Mouse (Mus musculus) fibroblast of lung, adult 2 months (primary cell): ENCODE results near the gene Col16a1.

Experiments
- DNase-seq: peaks from one replicate; pipeline ENCODE4 v3.0.0-alpha.2; 2011; ENCODE audit warnings: low read depth

Gene Col16a1

DNA sequence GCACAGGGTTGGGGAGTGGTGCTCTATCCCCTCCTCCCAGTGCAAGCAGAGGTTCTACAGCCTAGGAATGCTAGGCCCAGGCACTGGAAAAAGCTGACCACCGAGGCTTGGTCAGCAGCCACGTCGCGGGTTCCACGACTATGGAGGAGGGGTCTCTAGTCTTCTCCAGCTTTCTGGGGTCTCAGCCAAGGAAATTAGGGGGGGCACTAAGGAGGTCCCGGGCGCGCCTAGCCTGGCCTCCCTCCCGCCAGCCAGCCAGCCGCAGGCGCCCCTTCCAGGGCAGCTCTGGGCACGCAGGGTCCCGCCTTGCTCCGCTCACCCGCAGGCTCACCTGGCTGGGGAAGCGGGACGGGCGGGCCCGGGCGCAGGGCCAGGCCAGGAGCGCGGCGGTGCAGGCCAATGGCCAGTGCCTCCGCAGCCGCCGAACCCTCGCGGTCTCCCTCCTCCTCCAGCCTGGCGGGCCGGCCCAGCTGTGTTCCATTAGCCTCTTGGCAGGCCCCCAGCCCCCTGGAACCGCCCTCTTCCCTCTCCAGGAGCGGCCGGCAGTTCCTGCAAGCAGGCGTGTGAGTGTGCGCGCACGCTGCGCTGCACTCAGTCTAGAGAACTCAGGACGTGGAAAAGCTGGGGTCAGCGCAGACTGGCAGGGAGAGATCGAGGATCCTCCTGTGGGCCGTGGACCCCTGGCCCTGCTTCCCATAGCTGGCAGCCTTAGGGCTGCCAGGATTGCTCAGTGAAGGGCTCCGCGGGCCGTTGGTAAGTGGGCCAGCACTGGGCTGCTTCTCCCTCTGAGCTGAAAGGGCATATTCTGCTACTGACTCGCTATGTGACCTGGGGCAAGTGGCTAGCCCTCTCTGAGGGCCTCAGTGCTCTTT is at the start of gene Col16a1:
Gene Col16a1, plus strand, starts transcription at position 510 of the 872 bp plus-strand sequence.
- peak; percentile 84 for DNase-seq

DNA sequence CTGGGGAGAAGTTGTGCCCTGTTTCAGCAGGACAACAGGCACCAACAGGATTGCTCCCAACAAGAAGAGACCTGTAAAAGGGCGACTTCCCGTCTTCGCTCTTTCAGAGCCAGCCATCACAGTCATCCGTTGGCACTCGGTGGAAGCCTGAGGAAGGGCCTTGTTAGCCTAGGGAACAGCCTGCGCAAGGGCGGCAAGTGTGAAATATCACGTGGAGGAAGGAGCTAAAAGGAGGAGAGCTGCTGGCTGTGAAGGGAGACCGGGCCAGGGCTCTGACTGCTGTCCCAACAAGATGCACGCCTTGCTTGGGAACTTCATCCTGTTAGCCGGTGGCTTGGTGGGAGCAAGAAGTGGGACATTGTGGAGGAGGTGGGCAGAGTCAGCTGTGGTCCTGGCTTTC is 49.5 kb upstream of the Col16a1 start:
- no peak for DNase-seq

DNA sequence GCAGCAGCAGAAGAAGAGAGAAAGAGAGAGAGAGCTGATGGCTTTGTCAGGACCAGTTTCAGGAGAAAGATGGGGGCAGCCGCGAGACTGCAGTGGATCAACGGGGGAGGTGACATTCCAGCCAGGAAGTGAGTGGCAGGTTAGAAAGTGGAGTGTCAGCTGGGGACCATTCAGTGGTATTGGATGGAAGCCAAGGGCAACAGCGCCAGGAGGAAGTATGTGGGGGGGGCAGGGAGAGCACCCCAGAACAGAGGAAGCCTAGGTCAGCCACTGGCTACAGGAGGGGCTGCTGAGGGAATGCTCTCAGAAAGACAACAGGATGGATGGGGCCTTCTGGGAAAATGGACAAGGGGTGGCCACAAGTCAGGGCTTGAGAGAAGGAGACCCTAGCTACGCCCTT is 45.9 kb upstream of the Col16a1 start:
- no peak for DNase-seq

DNA sequence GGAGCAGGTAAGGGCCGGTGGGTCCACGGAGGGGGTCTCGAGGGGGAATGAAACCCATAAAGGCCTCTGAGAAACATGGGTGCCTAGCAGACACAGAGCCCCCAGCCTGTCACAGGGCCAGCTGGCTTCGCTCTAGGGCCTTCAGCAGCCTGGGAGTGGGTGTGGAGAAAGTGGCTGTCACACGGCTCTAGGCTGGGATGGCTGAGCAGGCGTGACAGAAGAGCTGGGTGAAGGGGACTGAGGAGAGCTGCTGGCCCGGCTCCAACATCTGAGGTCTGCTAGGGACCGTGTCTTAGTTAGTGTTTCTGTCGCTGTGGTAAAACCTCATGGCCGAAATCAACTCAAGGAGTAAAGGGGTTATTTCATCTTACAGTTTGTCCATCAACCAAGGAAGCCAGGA is 45.5 kb upstream of the Col16a1 start:
- DNase-seq: no peak

DNA sequence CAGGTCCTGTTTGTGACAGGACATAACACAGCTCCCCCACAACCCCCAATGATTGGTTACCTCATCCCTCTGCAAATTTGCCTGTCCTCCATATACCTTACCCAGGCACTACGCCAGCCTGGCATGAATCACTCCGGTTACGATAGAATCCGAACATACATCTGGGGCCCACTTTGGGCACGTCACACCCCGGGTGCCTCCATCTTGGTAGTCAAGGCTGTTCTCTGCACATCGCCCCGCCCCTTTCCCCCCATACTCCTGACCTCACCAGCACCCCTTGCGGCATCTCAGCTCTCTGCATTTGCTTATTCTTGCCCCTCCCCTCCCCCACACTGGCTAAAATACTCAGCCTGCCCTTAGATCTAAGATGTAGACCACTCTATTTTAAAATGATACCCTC is 42.0 kb upstream of the Col16a1 start:
- DNase-seq: no peak

DNA sequence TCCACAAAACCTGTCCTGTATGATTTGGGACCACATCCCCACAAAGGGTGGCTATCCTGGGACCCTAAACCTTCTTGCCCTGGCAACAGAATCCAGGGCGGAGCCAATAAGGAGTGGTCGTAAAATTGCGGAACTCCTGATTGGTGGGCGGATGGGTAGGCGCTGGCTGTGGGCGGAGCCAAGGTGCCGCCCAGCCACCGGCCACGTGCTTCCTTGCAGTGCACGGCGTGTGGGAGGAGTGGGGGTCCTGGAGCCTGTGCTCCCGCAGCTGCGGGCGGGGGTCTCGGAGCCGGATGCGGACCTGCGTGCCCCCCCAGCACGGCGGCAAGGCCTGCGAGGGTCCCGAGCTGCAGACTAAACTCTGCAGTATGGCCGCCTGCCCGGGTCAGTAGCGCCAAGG is 41.1 kb upstream of the Col16a1 start:
- DNase-seq: no peak

DNA sequence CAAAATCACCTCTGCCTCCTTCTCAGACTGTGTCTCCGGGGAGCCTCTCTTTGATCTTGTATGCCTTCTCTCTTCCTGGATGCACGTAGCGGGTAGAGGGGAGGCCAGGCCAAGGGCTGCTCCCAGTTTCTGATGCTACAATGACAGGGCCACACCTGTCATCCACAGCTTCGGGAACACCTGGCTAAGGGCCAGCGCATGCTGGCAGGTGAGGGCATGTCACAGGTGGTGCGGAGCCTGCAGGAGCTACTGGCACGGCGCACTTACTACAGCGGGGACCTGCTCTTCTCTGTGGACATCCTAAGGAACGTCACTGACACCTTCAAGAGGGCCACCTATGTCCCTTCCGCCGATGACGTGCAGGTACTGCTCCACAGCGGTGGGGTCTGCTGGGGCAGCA is 38.6 kb upstream of the Col16a1 start:
- no peak for DNase-seq

DNA sequence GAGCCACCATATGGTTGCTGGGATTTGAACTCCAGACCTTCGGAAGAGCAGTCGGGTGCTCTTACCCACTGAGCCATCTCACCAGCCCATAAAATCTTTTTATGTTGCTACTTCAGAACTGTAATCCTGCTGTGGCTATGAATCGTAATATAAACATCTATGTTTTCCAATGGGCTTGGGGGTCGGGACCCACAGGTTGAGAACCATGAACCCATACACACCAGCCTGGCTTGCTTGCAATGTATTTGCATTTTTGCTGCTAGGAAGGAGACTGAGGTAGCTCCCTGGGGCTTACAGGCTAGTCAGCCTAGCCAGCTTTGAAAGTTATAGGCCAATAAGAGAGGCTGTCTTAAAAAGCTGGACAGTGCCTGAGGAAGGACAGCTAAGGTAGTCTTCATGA is 36.9 kb upstream of the Col16a1 start:
- no peak for DNase-seq

DNA sequence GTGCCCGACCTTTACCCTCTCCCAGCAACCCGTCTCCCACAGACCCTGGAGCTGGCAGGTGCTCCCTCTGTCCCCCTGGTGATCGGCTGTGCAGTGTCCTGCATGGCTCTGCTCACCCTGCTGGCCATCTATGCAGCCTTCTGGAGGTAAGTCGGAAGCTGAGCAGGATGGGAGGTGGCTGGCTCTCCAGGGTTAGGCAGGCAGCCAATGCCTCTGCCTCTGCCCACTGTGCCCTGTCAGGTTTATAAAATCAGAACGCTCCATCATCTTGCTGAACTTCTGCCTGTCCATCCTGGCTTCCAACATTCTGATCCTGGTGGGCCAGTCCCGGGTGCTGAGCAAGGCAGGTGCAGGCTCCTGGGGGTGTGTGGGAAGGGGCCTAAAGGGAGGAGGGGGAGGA is 35.4 kb upstream of the Col16a1 start:
- DNase-seq: no peak

DNA sequence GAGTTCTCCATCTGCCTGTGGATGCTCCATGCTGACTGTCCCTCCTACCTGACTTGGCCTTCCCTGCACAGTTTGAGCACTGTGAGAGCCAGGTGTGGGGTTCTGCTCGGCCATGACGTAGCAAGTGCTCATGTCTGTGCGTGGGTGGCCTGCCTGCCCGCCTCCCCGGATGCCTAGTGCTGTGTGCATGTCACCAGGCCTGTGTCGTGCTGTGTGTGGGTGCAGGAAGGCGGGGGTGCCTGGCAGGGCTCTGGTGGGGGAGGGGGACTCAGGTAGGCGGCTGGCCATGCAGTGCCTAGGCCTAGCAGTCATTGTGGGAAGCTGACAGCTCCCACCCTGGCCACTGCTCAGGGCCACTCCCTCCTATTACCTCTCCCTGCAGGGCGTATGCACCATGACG is 34.5 kb upstream of the Col16a1 start:
- no peak for DNase-seq

DNA sequence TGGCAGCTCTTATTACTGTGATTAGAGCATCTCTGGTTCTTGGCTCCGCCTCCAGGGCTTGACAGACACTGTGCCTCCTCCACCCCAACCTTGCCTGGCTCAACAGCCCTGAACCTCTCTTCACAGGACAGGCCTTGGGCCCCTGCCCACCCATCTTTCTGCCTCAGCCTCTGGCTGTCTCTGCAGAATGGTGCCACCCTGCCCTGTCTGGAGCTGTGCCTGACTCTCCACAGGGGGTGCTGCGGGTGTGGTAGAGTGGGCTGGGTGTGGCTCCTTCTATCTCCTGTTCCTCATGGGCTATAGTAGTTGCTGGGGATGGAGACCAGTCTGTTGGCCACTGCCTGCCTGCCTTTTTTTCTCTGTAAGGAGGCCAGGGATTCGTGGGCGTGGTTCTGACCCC is 31.6 kb upstream of the Col16a1 start:
- no peak for DNase-seq

DNA sequence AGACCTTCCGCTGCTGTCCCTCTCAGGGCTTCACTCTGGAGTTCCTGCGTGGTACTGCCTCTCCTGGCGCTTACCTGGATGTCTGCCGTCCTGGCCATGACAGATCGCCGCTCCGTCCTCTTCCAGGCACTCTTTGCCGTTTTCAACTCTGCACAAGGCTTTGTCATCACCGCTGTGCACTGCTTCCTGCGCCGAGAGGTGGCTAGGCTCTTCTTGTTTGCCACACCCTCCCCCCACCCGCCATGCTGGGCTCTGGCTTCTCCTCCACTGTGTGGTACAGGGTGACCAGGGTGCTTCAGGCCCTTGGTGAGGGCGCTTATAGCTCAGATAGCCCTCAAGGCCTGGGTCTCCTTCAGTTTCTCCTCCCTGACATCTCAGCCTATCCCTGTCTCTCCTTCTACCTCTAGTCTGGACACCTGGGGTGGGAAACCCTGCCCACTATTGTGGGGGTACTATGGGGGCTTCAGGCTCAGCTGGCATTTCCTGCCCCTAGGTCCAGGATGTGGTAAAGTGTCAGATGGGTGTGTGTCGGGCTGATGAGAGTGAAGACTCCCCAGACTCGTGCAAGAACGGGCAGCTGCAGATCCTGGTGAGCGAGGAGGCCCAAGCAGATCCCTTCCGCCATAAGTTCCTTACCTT is 30.5 kb upstream of the Col16a1 start:
- no peak for DNase-seq

DNA sequence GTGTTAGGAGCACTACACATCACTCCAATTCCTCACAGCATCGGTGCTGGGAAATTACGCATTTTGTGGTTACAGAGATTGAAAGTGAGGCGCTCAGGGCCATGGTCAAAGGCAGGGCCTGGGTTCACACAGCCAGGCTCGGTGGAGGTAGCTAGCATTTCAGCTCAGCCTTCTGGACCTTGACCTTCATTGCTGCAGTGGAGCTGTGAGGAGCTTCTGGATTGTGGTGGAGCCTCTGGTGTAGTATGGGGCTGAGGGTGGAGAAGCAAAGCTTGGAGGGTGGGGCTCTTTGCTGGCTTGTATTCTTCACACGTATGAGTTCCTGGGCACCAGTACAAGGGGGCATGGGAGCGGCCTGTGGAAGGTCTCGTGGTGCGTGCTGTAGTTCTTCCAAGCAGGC is 24.7 kb upstream of the Col16a1 start:
- no peak for DNase-seq

DNA sequence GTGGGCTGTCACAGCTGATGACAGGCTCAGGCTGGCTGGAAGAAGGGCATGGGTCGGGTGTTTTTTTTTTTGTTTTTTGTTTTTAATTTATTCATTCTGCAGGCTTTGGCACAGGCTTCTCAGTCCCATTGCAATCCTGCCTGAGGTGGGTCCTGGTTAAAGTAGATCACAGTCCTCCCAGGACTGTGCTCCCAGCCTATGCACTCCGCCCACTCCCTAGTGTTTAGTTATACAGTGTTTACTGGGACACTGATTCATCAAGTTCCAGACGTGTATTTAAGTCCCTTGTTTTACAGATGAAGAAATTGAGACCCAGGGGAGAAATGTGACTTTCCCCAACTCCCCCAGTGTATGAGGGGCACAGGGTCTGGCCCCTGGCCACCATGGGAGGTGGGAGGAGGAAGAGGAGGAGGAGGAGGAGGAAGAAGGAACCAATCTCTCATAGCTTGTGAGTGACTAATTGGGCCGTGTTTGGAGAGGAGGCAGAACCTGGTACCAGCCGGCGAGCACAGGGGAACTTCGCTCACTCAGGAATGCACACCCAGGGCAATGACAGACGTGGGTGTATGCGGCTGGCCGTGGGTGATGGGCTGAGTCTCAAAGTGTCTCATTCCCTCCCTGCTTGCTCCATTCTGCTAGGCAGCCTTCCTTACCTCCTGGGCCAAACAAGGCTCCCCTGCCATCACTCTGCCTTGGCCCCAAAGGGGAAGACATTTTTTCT is 24.0 kb upstream of the Col16a1 start:
- no peak for DNase-seq

DNA sequence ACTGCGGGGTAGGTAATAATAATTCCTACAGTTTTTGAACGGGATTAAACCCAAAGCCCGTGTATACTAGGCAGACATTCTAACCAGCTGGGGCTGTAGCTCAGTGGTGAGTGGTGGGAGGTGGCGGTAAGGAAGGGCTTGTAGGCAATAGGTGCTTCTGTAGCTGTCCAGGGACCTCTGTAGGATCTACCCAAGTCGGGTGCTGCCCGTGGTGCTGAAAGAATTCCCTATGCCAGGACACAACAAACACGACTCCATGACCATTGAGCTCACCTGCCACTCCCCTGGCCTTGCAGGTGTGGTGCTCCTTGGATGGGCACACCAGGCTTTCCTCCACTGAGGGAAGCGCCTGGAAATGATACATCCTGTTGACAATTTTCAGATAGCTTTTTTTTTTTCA is 22.1 kb upstream of the Col16a1 start:
- no peak for DNase-seq

DNA sequence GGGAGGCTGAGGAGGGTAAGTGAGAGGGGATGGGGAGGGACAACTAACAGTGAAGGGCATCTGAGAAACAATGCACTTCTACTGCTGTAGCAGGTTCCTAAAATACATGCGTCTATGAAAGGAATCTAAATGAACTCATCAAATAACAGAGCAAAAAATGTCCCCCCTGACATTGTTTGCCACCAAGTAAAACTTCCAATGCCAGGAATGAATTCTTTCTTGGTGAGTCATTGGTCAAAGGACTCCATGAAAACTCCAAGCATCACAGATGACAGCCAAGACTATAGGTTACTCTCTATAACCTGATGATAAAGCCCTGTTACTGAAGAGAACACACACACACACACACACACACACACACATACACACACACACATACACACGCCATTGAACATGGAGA is 16.5 kb upstream of the Col16a1 start:
- no peak for DNase-seq

DNA sequence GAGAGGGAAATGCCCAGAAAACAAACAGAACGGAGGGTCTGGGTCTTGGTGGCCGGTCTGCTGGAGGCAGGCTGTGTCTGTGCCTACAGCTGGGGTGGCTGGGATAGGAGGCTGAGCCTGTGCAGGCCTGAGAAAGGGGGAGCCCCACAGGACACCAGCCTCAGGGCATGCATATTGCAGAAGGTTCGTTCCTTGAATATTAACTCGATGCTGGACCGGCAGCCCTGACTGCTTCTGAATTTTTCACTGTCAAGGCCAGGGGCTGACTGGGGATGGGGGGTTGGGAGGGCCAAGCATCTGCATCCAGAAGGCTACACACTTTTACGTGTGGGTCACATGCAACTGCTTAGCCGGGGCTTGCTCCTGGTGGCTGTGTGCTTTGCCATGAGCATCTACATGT is 14.1 kb upstream of the Col16a1 start:
- no peak for DNase-seq

DNA sequence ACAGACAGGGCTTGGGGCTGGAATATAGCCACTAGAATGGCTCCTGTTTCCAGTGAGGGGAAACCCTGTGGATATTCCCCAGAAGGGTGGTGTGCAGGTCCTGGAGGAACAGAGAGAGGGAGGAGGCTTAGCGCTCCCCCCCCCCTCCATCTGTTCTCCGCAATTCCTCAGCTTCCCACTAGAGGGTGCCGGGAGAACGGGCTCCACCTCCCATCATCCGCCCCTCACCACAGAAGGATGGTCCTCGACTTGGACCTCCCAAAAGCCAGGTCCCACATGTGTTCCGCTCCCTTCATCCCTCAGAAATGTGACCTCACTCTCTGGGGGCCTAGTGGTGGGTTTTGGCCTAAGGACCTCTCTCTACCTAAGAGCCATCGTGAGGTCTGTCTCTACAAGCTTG is 11.5 kb upstream of the Col16a1 start:
- no peak for DNase-seq

DNA sequence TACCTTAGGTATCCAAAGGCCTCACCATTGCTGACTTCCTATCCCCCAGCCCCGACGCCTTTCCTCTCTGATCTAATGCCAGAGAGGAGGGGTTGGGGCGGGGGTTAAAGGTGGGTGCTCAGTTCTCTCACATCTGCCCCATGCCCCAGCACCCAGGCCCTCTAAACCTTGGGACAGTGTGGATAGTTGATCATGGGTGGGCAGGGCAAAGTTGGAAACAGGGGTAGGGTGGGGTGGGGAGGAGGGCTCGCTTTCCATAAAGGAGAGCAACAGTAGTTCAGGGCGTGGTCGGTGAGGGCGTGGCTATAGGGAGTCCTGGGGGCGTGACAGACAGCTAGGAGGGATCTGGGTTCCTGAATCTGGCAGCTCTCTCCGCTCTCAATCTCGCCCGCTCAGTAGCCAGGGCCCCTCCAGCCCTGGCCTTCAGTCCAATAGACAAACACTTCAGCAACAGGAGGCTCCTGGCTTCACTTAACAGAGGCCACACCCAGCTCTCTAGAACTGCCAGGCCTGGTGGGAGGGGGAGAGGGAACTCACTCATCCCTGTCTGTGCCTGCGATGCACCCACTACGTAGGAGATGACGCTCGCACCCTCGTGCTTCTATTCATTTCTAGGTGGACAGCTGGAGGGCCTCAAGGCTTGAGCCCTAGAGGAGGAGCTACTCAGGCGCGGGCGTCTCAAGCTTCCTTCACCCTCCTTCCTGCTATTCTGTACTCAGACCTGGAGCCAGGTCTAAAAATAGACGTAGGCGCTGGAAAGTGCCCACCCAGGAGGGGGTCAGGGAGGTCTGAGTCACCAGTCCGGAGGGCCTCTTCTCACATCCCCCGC is 10.9 kb upstream of the Col16a1 start:
- peak; percentile 90 for DNase-seq

DNA sequence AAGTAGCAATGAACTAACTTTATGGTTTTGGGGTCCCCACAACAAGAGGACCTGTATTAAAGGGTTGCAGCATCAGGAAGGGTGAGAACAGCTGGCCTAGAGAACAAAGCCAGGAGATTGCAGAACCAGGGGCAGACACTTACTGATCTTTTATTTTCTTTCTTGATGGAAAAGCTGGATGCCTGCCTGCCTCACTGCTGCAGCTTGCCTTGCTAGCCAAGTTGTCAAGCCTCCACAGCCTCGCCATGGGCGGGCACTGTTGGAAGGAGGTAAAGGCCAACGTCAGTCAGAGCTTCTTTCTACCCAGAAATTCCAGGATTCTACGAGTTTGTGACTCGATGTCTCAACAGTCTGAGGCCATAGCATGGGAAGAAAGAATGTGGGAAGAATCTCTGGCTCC is 8.3 kb upstream of the Col16a1 start:
- DNase-seq: no peak

DNA sequence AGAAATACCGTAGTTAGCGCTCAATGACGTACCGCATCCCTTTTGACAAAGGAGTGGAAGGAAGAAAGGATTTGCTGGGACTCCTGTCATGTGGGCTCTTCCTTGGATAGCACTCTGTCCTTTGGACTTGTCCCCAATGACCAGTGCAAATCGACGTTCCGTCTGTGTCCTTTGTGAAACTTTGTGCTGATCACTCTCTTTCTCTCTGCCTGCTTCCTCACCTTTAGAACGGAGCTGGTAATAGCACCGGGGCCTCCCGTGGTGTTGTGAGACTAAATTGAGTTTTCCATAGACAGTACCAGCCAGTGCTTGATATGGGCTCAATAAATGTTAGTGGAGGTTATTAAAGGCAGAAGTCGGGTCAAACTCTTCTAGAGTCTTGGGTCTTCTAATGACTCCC is 6.6 kb upstream of the Col16a1 start:
- DNase-seq: no peak

DNA sequence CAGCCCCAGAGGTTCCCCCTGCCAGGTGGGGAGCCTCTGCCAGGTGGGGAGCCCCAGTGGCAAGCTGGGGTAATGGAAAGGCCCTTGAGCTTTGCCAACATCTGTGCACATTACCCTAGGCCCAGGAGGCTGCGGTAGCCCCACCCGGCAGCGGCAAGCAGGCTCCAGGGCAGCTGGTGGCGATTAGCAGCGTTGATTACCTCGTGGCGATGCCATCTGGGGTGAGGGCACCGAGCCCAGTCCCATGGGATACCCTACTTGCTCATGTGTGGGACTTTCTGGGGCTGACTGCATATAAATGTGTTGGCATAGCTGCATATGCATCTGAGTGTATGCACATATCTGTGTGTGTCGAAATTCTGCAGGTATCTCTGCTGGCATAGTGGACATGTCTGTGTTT is 3.4 kb upstream of the Col16a1 start:
- no peak for DNase-seq
